Mouse (Mus musculus) right cerebral cortex, postnatal 36 days (tissue): ENCODE measurements around the gene Lancl2.

Source experiments
- DNase-seq, 2 experiments: peaks; one replicate each; pipeline ENCODE4 v3.0.0; 2022; ENCODE audit warnings: low spot score in 2 of 2, mixed read lengths in 1 of 2

Gene Lancl2

DNA sequence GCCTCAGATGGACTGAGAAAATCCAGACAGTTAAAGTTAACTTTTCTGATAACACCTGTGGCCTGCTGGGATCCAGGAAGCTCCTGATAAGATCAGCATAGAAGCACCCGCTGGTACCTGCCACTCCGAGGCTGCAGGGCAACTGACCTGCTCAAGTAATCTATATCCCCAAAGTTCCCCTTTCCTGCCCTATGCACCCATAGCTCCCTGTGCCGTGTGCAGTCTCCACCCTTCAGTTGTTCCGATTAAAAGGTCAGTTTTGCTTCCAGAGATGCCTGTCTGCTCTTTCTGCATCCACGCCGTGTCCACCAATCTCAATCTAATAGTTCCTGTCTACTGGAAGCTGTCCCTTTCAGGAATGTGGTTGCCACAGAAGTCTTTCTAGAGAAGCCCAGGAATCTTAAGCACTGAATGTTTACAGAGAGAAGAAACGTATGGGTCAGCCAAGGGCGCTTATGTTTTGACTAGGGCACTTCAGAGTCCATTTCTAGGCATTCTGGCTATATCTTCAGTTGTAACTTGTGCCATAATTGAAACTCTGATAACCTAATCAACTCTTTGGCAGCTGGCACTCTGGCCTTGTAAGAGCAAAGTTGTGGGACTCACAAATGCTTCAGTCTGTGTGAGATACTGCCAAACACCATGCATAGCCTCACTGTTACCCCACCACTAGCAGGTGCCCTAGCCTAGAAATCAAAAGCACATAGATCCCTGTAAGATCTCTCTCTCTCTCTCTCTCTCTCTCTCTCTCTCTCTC, 65.0 kb downstream of the Lancl2 start:
- DNase-seq = no peak

DNA sequence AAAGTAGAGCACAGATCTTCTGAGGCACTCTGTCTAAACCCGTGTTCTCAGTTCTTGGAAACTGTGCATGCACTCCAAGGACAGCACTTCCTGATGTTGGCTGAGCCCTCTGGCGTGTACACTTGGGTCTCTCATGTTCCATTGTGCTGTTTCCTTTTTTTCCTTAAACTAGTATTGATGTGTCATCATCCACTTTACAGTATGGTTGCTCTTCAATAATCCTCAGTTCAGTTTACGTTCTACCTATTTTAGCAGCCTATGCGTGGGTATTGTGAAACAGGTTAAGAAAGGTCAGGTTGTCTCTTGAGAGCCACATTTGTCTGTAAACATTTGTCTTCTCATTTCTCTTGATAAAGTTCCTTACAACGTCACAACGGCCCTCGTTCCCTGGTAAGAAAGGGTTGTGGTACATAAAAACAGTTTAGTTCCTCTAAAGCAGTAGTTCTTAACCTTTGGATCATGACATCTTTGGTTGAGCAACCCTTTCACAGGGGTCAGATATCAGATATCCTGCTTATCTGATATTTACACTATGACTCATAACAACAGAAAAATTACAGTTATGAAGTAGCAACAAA, 66.7 kb downstream of the Lancl2 start:
- no peak for DNase-seq

DNA sequence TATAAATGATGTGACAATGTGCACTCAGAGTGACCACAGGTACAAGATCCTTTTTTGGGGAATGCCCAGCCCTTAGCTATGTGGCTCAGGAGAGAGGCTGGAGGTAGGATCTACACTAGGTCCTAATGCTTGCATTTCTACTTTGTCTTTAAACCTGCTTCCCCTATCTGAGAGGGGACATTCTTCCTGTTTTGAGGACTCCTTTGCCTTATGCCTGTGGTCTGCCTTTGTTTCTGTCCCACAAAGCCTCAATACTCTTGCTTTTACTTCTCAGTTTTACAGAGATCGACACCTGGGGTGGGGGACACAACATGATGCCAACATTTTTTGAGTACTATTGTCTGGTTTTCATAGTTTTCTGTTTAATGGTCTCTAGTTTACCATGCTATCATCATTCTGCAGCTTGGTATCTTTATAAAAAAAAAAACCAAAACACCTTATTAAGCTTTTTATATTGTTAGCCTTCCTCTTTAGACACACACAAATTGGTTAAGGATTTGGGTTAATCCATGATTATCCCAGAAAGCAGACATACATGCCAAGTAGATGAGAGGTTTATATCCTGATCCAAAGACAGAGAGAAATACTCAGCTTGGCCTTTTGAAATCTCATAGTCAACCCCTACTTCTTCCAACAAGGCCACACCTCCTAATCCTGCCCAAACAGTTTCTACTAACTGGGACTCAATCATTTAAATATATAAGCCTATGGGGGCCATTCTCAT, 68.3 kb downstream of the Lancl2 start:
- DNase-seq = no peak

DNA sequence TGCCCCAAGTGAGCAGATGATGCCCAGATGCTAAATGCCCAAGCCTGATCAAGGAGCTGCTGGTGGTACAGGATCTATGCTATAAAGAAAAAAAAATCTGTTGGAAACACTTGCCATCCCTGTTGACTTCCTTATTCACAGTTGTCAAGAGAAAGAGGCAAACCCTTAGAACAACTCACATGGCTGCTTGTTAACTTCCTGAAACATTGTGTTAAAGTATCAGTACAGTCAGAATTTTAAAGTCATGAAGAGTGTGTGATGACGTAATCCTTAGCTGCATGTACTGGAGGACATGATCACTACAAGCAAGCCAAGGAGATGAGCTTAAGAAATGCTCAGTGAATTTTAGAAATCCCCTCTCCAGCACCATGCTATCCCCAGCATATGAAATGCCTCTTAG, 71.5 kb downstream of the Lancl2 start:
- no peak for DNase-seq

DNA sequence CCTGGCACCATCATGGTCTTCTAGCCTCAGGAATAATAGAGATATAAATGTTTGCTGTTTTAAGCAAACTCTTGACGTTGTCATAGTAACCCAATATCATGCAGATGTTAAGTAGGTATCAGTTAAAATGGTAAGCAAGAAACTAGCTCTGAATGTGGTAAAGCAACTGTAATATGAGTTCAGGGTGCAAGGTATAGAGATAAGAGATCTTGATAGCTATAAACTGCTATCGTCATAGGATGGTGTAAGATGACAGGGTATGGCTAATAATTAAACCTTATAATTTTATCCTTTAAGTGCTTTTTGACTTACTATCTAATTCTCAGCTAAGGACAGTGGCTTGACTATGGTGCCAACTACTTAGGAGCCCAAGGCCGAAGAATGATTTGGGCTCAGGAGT, 78.0 kb downstream of the Lancl2 start:
- DNase-seq = no peak

DNA sequence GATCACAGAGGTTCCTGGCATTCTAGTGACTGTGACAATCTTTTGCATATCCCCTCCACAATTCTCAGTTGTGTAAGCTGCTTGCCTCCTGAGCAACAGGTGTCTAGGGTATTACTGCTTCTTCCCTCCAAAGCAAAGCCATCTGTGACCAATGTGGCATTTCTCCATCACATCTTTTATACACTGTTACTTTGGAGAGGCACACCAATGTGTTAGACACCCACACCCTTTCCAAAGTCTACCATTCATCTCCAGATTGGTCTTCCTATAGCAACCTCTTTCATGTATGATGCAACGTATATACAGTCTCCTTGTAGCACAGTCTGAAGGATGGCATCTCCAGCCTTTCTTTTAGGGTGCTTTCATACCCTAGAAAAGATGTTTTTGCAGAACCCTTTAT, 80.3 kb downstream of the Lancl2 start:
- DNase-seq = no peak

DNA sequence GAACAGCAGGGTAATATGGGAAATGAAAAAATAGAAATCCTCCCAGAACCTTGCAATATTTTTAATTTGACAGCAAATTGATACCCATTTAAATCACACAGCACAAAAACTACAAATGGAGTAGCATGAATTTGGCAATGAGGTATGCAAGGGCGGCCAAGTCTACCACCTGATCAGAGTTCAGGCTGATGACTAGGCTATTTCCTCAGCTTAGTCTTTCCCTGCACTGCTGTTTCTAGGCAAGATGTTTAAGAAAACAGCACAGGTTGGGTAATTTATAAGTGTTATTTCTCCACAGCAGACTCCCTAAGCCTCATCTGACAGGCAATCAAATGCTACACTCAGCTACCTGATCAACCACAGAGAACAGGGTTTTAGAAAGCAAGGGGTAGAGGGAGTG, 81.9 kb downstream of the Lancl2 start:
- no peak for DNase-seq

DNA sequence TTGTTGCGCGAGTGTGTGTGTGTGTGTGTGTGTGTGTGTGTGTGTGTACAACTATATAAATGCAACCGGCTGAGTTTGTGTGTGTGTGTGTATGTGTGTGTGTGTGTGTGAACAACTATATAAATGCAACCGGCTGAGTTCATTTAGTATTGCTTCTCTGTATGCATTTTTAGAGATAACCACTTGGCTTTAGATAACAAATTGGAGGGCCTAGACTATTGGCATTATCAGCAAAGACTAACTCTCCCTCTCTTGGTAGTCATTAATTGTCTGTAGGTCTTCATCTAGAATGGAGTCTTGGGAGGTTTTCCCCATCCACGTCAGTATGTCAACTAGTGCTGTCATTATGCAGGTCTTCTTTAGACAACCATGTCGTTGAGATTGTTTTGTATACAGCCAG, 85.0 kb downstream of the Lancl2 start:
- DNase-seq = no peak
